Mouse (Mus musculus) heart, embryonic 11.5 days (tissue): Measurements from ENCODE around the gene Gm15737. TPM values are rescaled to one million over a fixed set of nuclear protein-coding genes. Genes with fewer than 3 reads are reported as not detected.
A peak's percentile ranks its signal among the peaks of the same experiment; 100 is the strongest.

Source experiments
- ATAC-seq: fragments of 200-750 bp; cut with Nextera tagmentation; replicated peaks from 2 replicates; pipeline ENCODE4 v1.8.0; 2017; ENCODE audit warnings: moderate library complexity; ENCODE audit not compliant: insufficient number of reproducible peaks, low FRiP score, low TSS enrichment
- H3K27ac ChIP-seq: fragments of 300-500 bp; sonication (generic); 2 replicates; pipeline ENCODE4 v1.5.1; 2014; ENCODE audit warnings: mild to moderate bottlenecking, low read depth, low read length
- H3K27me3 ChIP-seq: fragments of 300-500 bp; sonication (generic); 2 replicates; pipeline ENCODE4 v1.6.1; 2014; ENCODE audit warnings: mild to moderate bottlenecking, low read length, mixed read lengths; ENCODE audit not compliant: control insufficient read depth, insufficient read depth
- H3K36me3 ChIP-seq: fragments of 300-500 bp; sonication (generic); 2 replicates; pipeline ENCODE4 v1.6.1; 2014; ENCODE audit warnings: mild to moderate bottlenecking, low read length, moderate library complexity, mixed read lengths; ENCODE audit not compliant: control insufficient read depth, insufficient read depth
- H3K4me1 ChIP-seq: fragments of 300-500 bp; sonication (generic); 2 replicates; pipeline ENCODE4 v1.6.1; 2014; ENCODE audit warnings: low read length; ENCODE audit not compliant: control insufficient read depth, insufficient read depth
- H3K4me2 ChIP-seq: fragments of 300-500 bp; sonication (generic); 2 replicates; pipeline ENCODE4 v1.6.1; 2014; ENCODE audit warnings: mild to moderate bottlenecking, moderate library complexity
- H3K4me3 ChIP-seq: fragments of 300-500 bp; sonication (generic); 2 replicates; pipeline ENCODE4 v1.5.1; 2014; ENCODE audit warnings: low read depth, low read length
- H3K9ac ChIP-seq: fragments of 300-500 bp; sonication (generic); 2 replicates; pipeline ENCODE4 v1.6.1; 2014; ENCODE audit warnings: mild to moderate bottlenecking, low read depth, low read length, moderate library complexity
- H3K9me3 ChIP-seq: fragments of 300-500 bp; sonication (generic); replicated peaks from 2 replicates; pipeline ENCODE4 v1.6.1; 2016; ENCODE audit warnings: low read length; ENCODE audit not compliant: control insufficient read depth
- WGBS: fragments of 180-500 bp; shearing (Covaris S2); extraction: QIAGEN DNeasy Blood & Tissue Kit; methylation state at CpG from one replicate; pipeline ENCODE4 v1.1.7; 2014; ENCODE audit not compliant: insufficient replicate concordance; 5-methylcytosine and 5-hydroxymethylcytosine counted together
- polyA plus RNA-seq: library from polyadenylated mRNA; unstranded; fragments of >200 nt; fragmentation: Nextera tagmentation; extraction: Ambion mirVana; gene quantifications from 2 replicates; pipeline ENCODE4 v1.2.1, GENCODE M21; 2014

Gm15737 gene
- polyA plus RNA-seq, 1 experiment from 2014 or later, result 0.33 TPM

DNA sequence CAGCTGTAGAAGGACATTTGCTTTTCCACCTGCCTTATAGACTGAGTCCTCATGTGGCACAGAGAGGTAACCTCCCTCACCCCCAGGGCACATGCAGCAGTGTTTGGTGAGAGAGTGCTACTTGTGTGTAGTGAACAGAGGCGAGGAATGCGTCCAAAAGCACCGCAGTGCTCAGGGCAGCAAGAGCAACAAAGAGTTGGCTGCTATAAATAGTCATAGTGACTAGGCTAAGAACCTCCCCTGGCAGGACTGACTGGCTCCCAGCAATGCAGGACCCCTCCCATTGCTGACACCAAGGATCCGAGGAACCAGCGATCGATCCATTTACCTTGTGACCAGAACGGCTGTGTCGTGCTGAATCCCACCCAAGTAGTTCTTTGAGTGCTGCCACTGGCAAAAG is 40.2 kb downstream of the Gm15737 start:
- Histone ChIP-seq H3K4me3 (no peak overlapping the region), H3K9ac (no peak overlapping the region), H3K27me3 (no peaks in the 10 kb centered on the region), H3K4me1 (peaks cover 21% of the 10 kb centered on the region), H3K27ac (peak overlapping the region; percentile 71), H3K9me3 (no peaks in the 10 kb centered on the region), H3K36me3 (peaks cover 3% of the 10 kb centered on the region; the same call in 1 of the 2 replicates), H3K4me2 (peak overlapping the region; percentile 44; the same call in 1 of the 2 replicates)
- 26% methylated on average over 8 of the region's 8 CpGs for WGBS
- ATAC-seq, result no peak; the same call in 1 of the 2 replicates

DNA sequence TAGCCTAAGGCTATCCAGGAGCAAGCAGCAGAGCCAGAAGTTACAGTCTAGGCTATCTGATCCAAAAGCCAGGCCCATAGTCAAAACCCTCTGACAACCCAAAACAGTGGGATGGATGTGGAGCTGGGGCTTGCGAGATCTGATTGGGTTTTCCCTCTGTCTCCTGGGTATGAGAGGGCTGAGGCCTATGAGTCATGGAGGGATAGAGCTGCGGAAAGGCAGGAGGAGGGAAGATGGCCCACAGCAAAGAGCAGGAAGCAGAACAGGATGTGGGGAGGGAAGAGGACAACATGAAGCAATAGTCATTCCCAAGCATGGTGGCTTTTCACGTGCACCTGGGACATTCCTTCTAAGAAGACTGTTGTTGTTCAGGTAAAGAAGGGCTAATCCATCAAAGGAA is 41.5 kb downstream of the Gm15737 start:
- peaks cover 18% of the 10 kb centered on the region for H3K4me1 ChIP-seq
- H3K4me2 ChIP-seq, result no peak overlapping the region
- H3K27ac ChIP-seq, result no peak overlapping the region
- H3K36me3 ChIP-seq, result peaks cover 3% of the 10 kb centered on the region; the same call in 1 of the 2 replicates
- no peak overlapping the region for H3K9ac ChIP-seq
- no peak overlapping the region for H3K4me3 ChIP-seq
- 66% methylated on average over 3 of the region's 3 CpGs for WGBS
- H3K9me3 ChIP-seq, result no peaks in the 10 kb centered on the region
- no peaks in the 10 kb centered on the region for H3K27me3 ChIP-seq
- ATAC-seq, result no peak

DNA sequence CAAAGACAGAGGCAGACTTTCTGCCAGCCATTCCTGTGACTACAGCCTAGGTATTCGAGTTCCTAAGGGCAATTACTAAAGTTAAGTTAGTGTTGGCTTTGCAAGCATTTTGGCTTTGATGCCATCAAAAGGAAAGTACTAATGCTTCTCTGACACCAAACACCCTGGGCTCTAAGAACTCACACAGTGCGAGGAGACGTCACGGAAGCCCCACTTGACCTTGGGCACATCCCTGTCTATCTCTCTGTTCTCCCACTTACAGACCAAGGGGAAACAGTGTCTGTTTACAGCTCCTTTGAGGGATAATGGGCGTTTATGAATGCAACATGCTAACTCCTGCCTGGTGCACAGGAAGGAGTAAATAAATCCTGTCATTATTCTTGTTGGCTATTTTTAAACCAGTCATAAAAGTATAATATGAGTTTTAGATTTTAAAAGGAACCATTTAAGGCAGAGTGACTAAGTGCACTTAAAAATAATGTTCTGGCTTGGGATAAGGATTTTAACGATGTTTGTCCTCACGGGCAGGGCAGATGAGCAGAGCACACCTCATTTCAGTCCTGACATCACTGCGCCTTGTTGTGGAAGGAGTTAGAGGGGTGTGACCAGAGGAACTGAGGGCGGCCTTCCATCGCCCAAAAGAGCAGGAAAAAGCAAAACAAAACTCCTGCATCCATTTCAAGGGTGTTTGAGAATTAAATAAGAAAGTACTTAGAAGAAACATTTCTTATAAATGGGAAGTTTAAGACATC is 52.0 kb downstream of the Gm15737 start:
- H3K9me3 ChIP-seq, result no peaks in the 10 kb centered on the region
- no peak for ATAC-seq
- no peak overlapping the region for H3K9ac ChIP-seq
- no peaks in the 10 kb centered on the region for H3K27me3 ChIP-seq
- no peak overlapping the region for H3K27ac ChIP-seq
- no peak overlapping the region for H3K4me2 ChIP-seq
- no peaks in the 10 kb centered on the region for H3K36me3 ChIP-seq
- 57% methylated on average over 10 of the region's 10 CpGs for WGBS
- H3K4me3 ChIP-seq, result no peak overlapping the region
- peaks cover 30% of the 10 kb centered on the region for H3K4me1 ChIP-seq

DNA sequence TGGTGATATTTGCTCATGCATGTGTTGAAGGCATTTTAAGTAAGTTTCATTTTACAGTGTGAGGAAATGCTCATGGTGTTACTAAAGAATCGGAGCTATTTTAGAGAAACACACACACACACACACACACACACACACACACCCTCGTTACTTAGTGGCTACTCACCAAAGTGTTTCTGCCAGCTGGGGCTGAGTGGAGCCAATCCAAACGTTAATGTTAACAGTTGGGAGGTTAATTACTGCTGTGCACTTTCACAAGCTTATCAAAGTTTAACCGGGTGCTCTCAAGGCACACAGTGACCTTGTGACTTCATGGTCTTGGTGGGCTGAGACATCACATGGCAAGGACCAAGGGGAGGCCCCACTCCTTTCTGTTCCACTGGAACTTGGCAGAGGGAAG is 52.7 kb downstream of the Gm15737 start:
- no peak overlapping the region for H3K27ac ChIP-seq

DNA sequence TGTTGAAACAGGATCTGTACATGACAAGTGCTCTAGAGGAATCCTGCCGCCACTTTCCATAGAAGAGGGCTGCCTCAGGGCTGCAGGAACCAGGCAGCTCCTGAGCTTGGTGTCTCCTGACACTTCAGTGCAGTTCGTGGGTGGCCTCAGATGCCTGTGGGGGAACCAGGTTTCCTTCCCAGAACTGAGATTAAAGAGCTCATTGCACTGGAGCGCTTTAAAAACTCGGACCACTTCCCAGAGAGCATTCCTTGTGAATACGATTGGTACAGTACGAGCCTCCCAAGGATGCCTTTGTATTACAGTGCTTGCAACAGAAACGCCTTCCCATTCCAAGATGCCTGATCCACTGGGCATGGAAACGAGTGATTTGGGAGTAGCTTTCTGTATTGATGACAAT is 55.4 kb downstream of the Gm15737 start:
- ATAC-seq, result 0 out of 2 replicates have a peak, but pooled peaks have one; percentile 31
- Histone ChIP-seq H3K27ac (no peak overlapping the region), H3K4me2 (peak overlapping the region; percentile 27; the same call in 1 of the 2 replicates), H3K9me3 (no peaks in the 10 kb centered on the region), H3K27me3 (no peaks in the 10 kb centered on the region), H3K4me1 (peaks cover 32% of the 10 kb centered on the region), H3K9ac (no peak overlapping the region), H3K4me3 (no peak overlapping the region), H3K36me3 (peaks cover under 1% of the 10 kb centered on the region; the same call in 1 of the 2 replicates)
- WGBS, result 38% methylated on average over 8 of the region's 8 CpGs

More for the DNA sequence above, 52.7 kb downstream of the Gm15737 start:
- Histone ChIP-seq H3K4me3 (no peak overlapping the region), H3K36me3 (no peaks in the 10 kb centered on the region), H3K4me1 (peaks cover 32% of the 10 kb centered on the region), H3K9me3 (no peaks in the 10 kb centered on the region), H3K27me3 (no peaks in the 10 kb centered on the region), H3K9ac (no peak overlapping the region), H3K4me2 (no peak overlapping the region)
- ATAC-seq, result no peak
- 27% methylated on average over 4 of the region's 4 CpGs for WGBS

DNA sequence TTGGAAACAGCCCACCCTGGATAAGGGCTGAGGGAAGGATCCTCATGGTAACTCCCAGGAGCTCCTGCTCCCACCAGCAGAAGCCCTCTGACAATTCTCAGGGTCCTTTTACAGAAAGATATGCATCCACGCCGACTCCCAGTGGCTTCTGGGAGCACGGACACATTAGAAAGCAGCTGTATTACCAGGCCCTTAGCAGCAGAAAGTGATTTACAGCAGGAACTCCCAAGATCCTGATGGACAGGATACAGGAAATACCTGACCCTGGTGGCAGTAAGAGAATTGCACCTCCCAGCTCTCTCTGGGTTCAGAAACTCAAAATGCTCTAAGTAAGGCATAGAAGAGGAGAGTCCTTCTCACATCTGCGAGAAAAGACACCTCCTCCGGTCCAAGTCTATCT is 59.1 kb downstream of the Gm15737 start:
- H3K9ac ChIP-seq, result no peak overlapping the region
- no peak for ATAC-seq
- H3K4me3 ChIP-seq, result no peak overlapping the region
- H3K36me3 ChIP-seq, result peaks cover 6% of the 10 kb centered on the region; the same call in 1 of the 2 replicates
- WGBS, result 76% methylated on average over 5 of the region's 5 CpGs
- H3K27me3 ChIP-seq, result no peaks in the 10 kb centered on the region
- H3K4me1 ChIP-seq, result peaks cover 15% of the 10 kb centered on the region
- H3K9me3 ChIP-seq, result no peaks in the 10 kb centered on the region
- no peak overlapping the region for H3K27ac ChIP-seq
- no peak overlapping the region for H3K4me2 ChIP-seq

Other genes with a start within 250 kb of the Gm15737 start
- 6.4 and 6.6 TPM in 2 replicates for gene Prickle2, start 163.2 kb upstream of the Gm15737 start, polyA plus RNA-seq
- gene A730049H05Rik, start 52.9 kb upstream of the Gm15737 start, polyA plus RNA-seq, result 2.5 and 3.1 TPM in 2 replicates
- gene Adamts9, start 74.1 kb downstream of the Gm15737 start, polyA plus RNA-seq, result 6.0 and 9.6 TPM in 2 replicates